Mouse (Mus musculus): ENCODE data around the gene Plcb4.
A peak's percentile ranks its signal among the peaks of the same experiment; 100 is the strongest.

Plcb4 gene

GRCm38 (mm10) chr2:136002118-136002517 lies 343.3 kb downstream of the Plcb4 start:
- peak in 1 of 2 experiments; percentile 26 for DNase-seq (ENCODE audit: low spot score in 2 of 2)

GRCm38 (mm10) chr2:136003836-136004235 lies 345.0 kb downstream of the Plcb4 start:
- no peak for DNase-seq (ENCODE audit: low spot score in 2 of 2)

- no peak for DNase-seq (ENCODE audit: low spot score in 2 of 2)
Observed at GRCm38 (mm10) chr2:136006280-136006679, 347.5 kb downstream of the Plcb4 start.

DNA sequence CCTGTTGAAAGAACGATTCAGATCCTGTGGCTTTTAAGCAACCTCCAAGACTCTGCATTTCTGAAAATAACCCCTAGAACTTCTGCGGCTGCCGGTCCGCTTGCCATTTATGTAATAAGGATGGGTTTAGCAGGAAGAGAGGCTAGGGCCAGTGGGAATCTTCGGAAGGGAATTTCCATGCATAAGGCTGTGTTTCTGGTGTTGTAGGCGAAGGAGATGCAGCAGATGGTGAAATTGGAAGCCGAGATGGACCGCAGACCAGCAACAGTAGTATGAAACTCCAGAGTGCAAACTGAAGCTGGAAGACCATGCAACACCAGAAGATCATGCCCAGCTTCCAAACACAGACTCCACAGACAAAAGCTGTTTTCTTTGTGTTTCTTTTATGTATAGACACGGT lies 353.9 kb downstream of the Plcb4 start:
- no peak for DNase-seq (ENCODE audit: low spot score in 2 of 2)

GRCm38 (mm10) chr2:136048464-136048863 lies 389.7 kb downstream of the Plcb4 start:
- no peak for DNase-seq (ENCODE audit: low spot score in 2 of 2)

DNA sequence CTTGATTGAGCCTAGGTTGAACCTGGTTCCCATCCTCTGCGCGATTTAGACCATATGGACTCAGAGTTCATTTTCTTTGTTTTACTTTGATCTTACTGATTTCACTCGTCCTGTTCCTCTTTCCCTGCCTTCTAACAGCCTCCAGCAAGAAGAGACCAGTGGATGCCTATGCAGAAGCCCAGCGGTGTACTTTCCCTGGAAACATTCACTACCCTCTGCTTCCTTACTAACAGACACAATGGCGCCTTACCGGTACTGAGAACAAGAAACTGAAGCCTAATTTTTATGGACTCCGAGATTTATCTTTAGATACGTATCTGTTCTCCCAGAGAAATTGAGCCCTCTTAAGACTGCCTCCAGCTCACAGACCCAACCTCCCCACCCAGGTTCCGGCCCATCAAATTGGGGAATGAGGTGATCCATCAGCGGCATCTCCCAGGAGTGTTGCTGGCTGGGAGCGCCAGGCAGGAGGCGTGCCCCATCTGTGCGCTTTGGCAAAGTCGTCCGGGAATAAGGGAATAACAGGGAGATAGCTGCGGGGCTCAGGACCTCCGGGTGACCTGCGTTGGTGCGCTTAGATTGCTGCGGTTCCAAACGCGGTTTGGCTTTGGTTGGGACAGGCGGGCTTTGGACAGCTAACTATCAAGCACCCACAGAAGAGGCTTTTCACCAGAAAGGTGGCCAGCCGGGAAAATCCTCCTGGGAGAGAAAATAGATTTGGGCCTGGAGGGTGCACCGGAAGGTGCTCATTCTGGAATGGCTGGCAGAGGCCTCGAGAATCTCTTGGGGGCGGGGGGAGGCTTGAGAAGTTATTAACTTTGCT lies 392.2 kb downstream of the Plcb4 start:
- DNase-seq (ENCODE audit: low spot score in 2 of 2) = no peak

- DNase-seq (ENCODE audit: low spot score in 2 of 2) = no peak
Observed at GRCm38 (mm10) chr2:136051688-136052289, 393.0 kb downstream of the Plcb4 start, which contains the start of gene Lamp5. Gene Lamp5, plus strand, starts transcription at chr2:136052239.

DNA sequence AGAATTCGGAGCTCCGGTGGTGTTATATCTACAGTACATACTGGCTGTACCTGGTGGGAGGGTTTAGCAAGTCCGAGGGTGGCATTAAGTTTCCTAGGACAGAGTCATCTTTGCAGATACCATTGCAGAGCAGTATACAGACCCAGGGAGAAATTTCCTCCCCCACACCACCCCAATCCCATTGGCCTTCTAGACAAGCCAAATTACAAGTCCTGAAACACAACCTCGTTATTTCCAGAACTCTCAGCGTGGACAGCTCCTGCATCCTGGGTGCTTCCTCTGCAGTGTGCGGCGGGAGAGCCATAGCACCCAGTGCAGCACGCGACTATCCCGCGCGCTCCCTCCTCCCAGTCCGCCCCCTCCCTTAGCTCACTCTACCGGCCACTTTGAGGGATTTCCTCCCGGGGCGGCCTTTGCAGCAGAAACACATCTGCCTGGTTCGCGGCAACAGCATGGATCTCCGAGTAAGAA lies 399.1 kb downstream of the Plcb4 start:
- no peak for DNase-seq (ENCODE audit: low spot score in 2 of 2)

DNA sequence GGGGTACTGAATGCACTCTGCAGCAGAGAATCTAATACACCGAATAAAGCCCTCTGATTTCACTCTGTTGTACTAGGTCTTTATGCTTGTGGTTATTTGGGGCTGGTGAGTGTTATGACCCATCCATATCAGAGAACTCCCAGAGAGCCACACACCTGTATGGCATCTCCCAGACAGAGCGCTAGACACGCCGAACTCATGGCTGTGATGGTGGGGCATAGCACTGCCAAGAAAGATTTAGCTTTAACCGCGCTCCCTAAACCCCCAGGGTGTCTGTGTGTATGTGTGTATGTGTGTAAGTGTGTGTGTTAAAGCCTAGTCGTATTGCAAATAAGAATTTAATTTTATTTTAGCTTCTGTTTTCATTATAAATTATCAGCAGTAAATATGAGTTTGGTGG lies 399.6 kb downstream of the Plcb4 start:
- no peak for DNase-seq (ENCODE audit: low spot score in 2 of 2)

- no peak for DNase-seq (ENCODE audit: low spot score in 2 of 2)
Observed at GRCm38 (mm10) chr2:136059029-136059669, 400.3 kb downstream of the Plcb4 start.
